In the genomic region with DNA sequence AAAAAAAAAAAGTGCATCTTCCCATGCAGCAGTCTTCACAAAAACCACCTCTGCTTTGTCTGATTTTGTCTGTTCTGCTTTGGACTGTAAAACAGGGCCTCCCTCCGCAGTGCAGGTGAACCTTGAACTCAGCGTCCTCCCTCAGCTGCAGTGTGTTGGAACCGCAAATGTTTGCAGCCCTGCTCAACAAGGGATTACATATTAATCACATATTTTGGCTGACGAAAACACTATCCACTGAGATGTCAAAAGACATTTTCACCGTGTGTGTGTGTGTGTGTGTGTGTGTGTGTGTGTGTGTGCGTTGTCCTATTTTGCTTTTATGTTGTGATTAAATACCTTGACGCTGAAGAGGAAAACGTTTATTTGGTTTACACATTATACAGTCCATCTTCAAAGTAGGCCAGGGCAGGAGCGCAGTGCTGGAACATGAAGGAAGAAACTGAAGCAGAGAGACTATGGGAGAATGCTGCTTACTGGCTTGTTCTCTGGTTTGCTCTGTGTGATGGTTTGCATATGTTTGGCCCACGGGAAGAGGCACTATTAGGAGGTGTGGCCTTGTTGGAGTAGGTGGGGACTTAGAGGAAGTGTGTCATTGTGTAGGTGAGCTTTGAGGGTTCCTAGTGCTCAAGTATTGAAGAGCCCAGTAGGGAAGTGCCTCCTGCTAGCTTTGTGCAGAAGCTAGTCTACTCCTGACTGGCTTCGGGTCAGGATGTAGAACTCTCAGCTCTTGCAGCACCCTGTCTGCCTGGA, we compare ENCODE assay signal across 32 mouse cellular contexts. TPM values are rescaled to one million over a fixed set of nuclear protein-coding genes. Genes with fewer than 3 reads are reported as not detected.
DNase-seq lines count a peak whose midpoint lies in the region; ATAC-seq and TF ChIP-seq lines count a peak whose summit lies in the region.
"Had no signal": no experiment of that assay in that cellular context is flagged by ENCODE, and none has a peak within 500 bp of the region (broad histone marks: within the 10 kb centered on the region; RNA-seq: fewer than 3 reads in every experiment).

No protein-coding gene starts in this region.

- H3K4me3 ChIP-seq in kidney, embryonic 15.5 days (replicated peaks), result no peak overlapping the region
- no peak overlapping the region for H3K4me3 ChIP-seq in liver, postnatal 0 days (ENCODE audit: low read depth, low read length)
- H3K4me3 ChIP-seq: embryonic facial prominence, embryonic 13.5 days; erythroblast, embryonic 14.5 days; forebrain, embryonic 12.5 days; heart, embryonic 15.5 days; limb, embryonic 13.5 days; myocyte; neural tube, embryonic 13.5 days had no signal

- H3K36me3 ChIP-seq in kidney, embryonic 15.5 days, result no peaks in the 10 kb centered on the region
- no peaks in the 10 kb centered on the region for H3K36me3 ChIP-seq in liver, postnatal 0 days (replicated peaks; ENCODE audit: insufficient read depth, low read length)
- H3K36me3 ChIP-seq: embryonic facial prominence, embryonic 13.5 days; forebrain, embryonic 12.5 days; G1E; heart, embryonic 15.5 days; limb, embryonic 13.5 days; neural tube, embryonic 13.5 days had no signal

- no peak overlapping the region for H3K4me2 ChIP-seq in kidney, embryonic 15.5 days
- no peak overlapping the region for H3K4me2 ChIP-seq in liver, postnatal 0 days (ENCODE audit: low read depth, low read length)
- H3K4me2 ChIP-seq: embryonic facial prominence, embryonic 13.5 days; forebrain, embryonic 12.5 days; heart, embryonic 15.5 days; hindbrain, embryonic 14.5 days; limb, embryonic 13.5 days; lung, embryonic 14.5 days; neural tube, embryonic 13.5 days had no signal

- ATAC-seq in kidney, embryonic 15.5 days (replicated peaks; ENCODE audit: low FRiP score), result no peak
- ATAC-seq in liver, postnatal 0 days, result peak; percentile 55
- ATAC-seq in CD4-positive, CD25-positive, alpha-beta regulatory T cell, adult 4 months, result no peak
- ATAC-seq: activated CD4-positive, CD25-positive, alpha-beta regulatory T cell, adult 4 months; inflammation-experienced regulatory T-cells, adult 6 months; midbrain, embryonic 16.5 days; Patski had no signal

- H3K27me3 ChIP-seq in kidney, embryonic 15.5 days, result no peaks in the 10 kb centered on the region
- no peaks in the 10 kb centered on the region for H3K27me3 ChIP-seq in liver, postnatal 0 days (ENCODE audit: insufficient read depth, low read length)
- H3K27me3 ChIP-seq: embryonic facial prominence, embryonic 13.5 days; forebrain, embryonic 12.5 days; heart, embryonic 15.5 days; limb, embryonic 13.5 days; neural tube, embryonic 13.5 days; Patski had no signal

- 85% methylated on average over 11 of the region's 11 CpGs for WGBS in kidney, embryonic 15.5 days
- 69% methylated on average over 11 of the region's 11 CpGs for WGBS in liver, postnatal 0 days (ENCODE audit: insufficient replicate concordance)

- H3K9me3 ChIP-seq in kidney, embryonic 15.5 days (replicated peaks), result 0 out of 2 replicates have a peak, but pooled peaks cover 6% of the 10 kb centered on the region
- 0 out of 2 replicates have a peak, but pooled peaks cover 2% of the 10 kb centered on the region for H3K9me3 ChIP-seq in liver, postnatal 0 days (ENCODE audit: low read length)
- H3K9me3 ChIP-seq: forebrain, embryonic 12.5 days; G1E; heart, embryonic 15.5 days had no signal

- DNase-seq in kidney, adult 11 months, result peak; percentile 72
- peak; percentile 57 for DNase-seq in R1 (ENCODE audit: low read depth, low spot score)
- peak; percentile 66 for DNase-seq in kidney, postnatal 14 days
- no peak for DNase-seq in liver, postnatal 0 days
- no peak for DNase-seq in ovary, postnatal 14 days (ENCODE audit: low spot score)
- DNase-seq: adrenal gland, postnatal 10 days; cerebellum, adult 18-20 months; cerebellum, postnatal 14 days; embryo, embryonic 11 days; gastrocnemius, postnatal 36 days; heart, postnatal 36 days; layer of hippocampus, adult 9-11 months; lung, embryonic 14.5 days; thymus, postnatal 25 days had no signal

- no peak overlapping the region for H3K27ac ChIP-seq in kidney, embryonic 15.5 days
- peak overlapping the region; percentile 69 for H3K27ac ChIP-seq in liver, postnatal 0 days (ENCODE audit: low read depth)
- H3K27ac ChIP-seq: embryonic facial prominence, embryonic 13.5 days; forebrain, embryonic 12.5 days; heart, embryonic 15.5 days; hindbrain, embryonic 14.5 days; limb, embryonic 13.5 days; macrophage; neural tube, embryonic 13.5 days had no signal

- no peak for TF ChIP-seq CTCF in liver, postnatal 0 days (IDR thresholded peaks at IDR 0.05; ENCODE audit: low read depth)

- no peak overlapping the region for H3K9ac ChIP-seq in kidney, embryonic 15.5 days
- H3K9ac ChIP-seq in liver, postnatal 0 days (replicated peaks), result no peak overlapping the region
- H3K9ac ChIP-seq: embryonic facial prominence, embryonic 13.5 days; forebrain, embryonic 12.5 days; heart, embryonic 15.5 days; hindbrain, embryonic 14.5 days; limb, embryonic 13.5 days; lung, embryonic 14.5 days; neural tube, embryonic 13.5 days had no signal

- TF ChIP-seq EP300 in liver, postnatal 0 days (IDR thresholded peaks at IDR 0.05; ENCODE audit: low read depth), result no peak

- no peaks in the 10 kb centered on the region for H3K4me1 ChIP-seq in kidney, embryonic 15.5 days
- no peaks in the 10 kb centered on the region for H3K4me1 ChIP-seq in liver, postnatal 0 days (ENCODE audit: insufficient read depth)
- H3K4me1 ChIP-seq: embryonic facial prominence, embryonic 13.5 days; forebrain, embryonic 12.5 days; heart, embryonic 15.5 days; limb, embryonic 13.5 days; neural tube, embryonic 13.5 days had no signal

RNA-seq across cellular contexts. Expression of a gene that starts 17.1 kb away (rescaled TPM):
- 5.0 and 6.0 TPM in 2 replicates for polyA plus RNA-seq in kidney, embryonic 15.5 days (2015; fragmentation: Nextera tagmentation; extraction: Ambion mirVana)
- 4.9 and 5.1 TPM in 2 replicates for polyA plus RNA-seq in liver, postnatal 0 days (2015; fragmentation: Nextera tagmentation; extraction: Ambion mirVana)
- polyA plus RNA-seq in CD4-positive, CD25-positive, alpha-beta regulatory T cell, adult 4 months (2017; shearing (Covaris generic)), result under 1 TPM in 1 of 2 experiments, not detected in 1; 0.85 TPM
- polyA plus RNA-seq: erythroblast, embryonic 14.5 days; G1E had no signal

RNA-seq across cellular contexts. Expression of a gene that starts 25.3 kb away (rescaled TPM):
- not detected in 2 replicates for polyA plus RNA-seq in kidney, embryonic 15.5 days (2015; fragmentation: Nextera tagmentation; extraction: Ambion mirVana)
- 0.21 and 0.26 TPM in 2 replicates for polyA plus RNA-seq in liver, postnatal 0 days (2015; fragmentation: Nextera tagmentation; extraction: Ambion mirVana)
- not detected for polyA plus RNA-seq in CD4-positive, CD25-positive, alpha-beta regulatory T cell, adult 4 months (2017; shearing (Covaris generic))
- polyA plus RNA-seq: activated CD4-positive, CD25-positive, alpha-beta regulatory T cell, adult 4 months; embryonic facial prominence, embryonic 13.5 days; erythroblast, embryonic 14.5 days; forebrain, embryonic 12.5 days; G1E; heart, embryonic 15.5 days; hindbrain, embryonic 14.5 days; inflammation-experienced regulatory T-cells, adult 6 months; large intestine, adult 2 months; limb, embryonic 13.5 days; lung, embryonic 14.5 days; macrophage; myocyte; neural tube, embryonic 13.5 days; spleen, adult 2 months had no signal

Comparison
In these comparisons a context has a peak if more than half of its experiments do, and no peak if none do; other contexts are left out.
1. DNase-seq: peak in kidney, adult 11 months (single experiment), R1 (single experiment) and kidney, postnatal 14 days (single experiment); none in liver, postnatal 0 days (single experiment) and ovary, postnatal 14 days (single experiment).